Mouse (Mus musculus) liver, embryonic 14.5 days (tissue): ENCODE data around the gene Rasgrf1. TPM values are rescaled to one million over a fixed set of nuclear protein-coding genes. Genes with fewer than 3 reads are reported as not detected.
A peak's percentile ranks its signal among the peaks of the same experiment; 100 is the strongest.

ENCODE experiments used
- ATAC-seq: fragments of 200-750 bp; cut with Nextera tagmentation; 2 replicates; pipeline ENCODE4 v1.8.0; 2017; ENCODE audit warnings: moderate number of reproducible peaks, mild to moderate bottlenecking, moderate library complexity; ENCODE audit not compliant: insufficient read depth
- DNase-seq, 3 experiments: peaks; one replicate each; pipeline ENCODE4 v3.0.0-alpha.2; 2012 to 2013; ENCODE audit warnings: low read depth in 3 of 3, low spot score in 3 of 3
- H3K27ac ChIP-seq: fragments of 300-500 bp; sonication (generic); 2 replicates; pipeline ENCODE4 v1.5.1; 2014; ENCODE audit warnings: moderate library complexity, mild to moderate bottlenecking, control low read depth, inconsistent platforms
- H3K27me3 ChIP-seq: fragments of 300-500 bp; sonication (generic); 2 replicates; pipeline ENCODE4 v1.6.1; 2014; ENCODE audit warnings: mild to moderate bottlenecking, low read length, moderate library complexity; ENCODE audit not compliant: control insufficient read depth, insufficient read depth
- H3K36me3 ChIP-seq: fragments of 300-500 bp; sonication (generic); replicated peaks from 2 replicates; pipeline ENCODE4 v1.6.1; 2014; ENCODE audit warnings: low read depth; ENCODE audit not compliant: control insufficient read depth, insufficient read depth
- H3K4me1 ChIP-seq, 2 experiments: fragments of 200-500 bp in 1 of 2; fragments of 300-500 bp in 1 of 2; sonication (generic) in 1 of 2; replicated peaks; 2 replicates each; pipeline ENCODE4 v1.6.1; 2012 to 2014; ENCODE audit warnings: antibody characterized with exemption in 1 of 2, inconsistent platforms in 1 of 2, low read length in 1 of 2; ENCODE audit not compliant: control insufficient read depth in 2 of 2, insufficient read depth in 2 of 2
- H3K4me2 ChIP-seq: fragments of 300-500 bp; sonication (generic); 2 replicates; pipeline ENCODE4 v1.6.1; 2014; ENCODE audit warnings: low read depth, mild to moderate bottlenecking, control low read depth, moderate library complexity
- H3K4me3 ChIP-seq, 2 experiments: fragments of 200-500 bp in 1 of 2; fragments of 300-500 bp in 1 of 2; sonication (generic) in 1 of 2; 2 replicates each; pipeline ENCODE4 v1.5.1; 2012 to 2014; ENCODE audit warnings: low read depth in 2 of 2, low read length in 2 of 2, mild to moderate bottlenecking in 2 of 2, control low read depth in 1 of 2, inconsistent platforms in 1 of 2, moderate library complexity in 1 of 2; ENCODE audit not compliant: insufficient read depth in 1 of 2
- H3K9ac ChIP-seq: fragments of 300-500 bp; sonication (generic); replicated peaks from 2 replicates; pipeline ENCODE4 v1.6.1; 2014; ENCODE audit warnings: mild to moderate bottlenecking, control low read depth, moderate library complexity
- H3K9me3 ChIP-seq: fragments of 300-500 bp; sonication (generic); 2 replicates; pipeline ENCODE4 v1.6.1; 2016; ENCODE audit warnings: low read length, mixed read lengths; ENCODE audit not compliant: control insufficient read depth
- CTCF ChIP-seq: IDR thresholded peaks from 2 replicates; pipeline ENCODE4 v1.5.1; 2016; ENCODE audit warnings: antibody characterized with exemption, low read depth, control low read depth
- EP300 ChIP-seq: IDR thresholded peaks from 2 replicates; pipeline ENCODE4 v1.6.1; 2016; ENCODE audit warnings: antibody characterized with exemption, low read depth
- WGBS: fragments of 180-500 bp; shearing (Covaris S2); extraction: QIAGEN DNeasy Blood & Tissue Kit; methylation state at CpG from one replicate; pipeline ENCODE4 v1.1.7; 2014; ENCODE audit not compliant: insufficient replicate concordance; 5-methylcytosine and 5-hydroxymethylcytosine counted together
- polyA plus RNA-seq, 2 experiments: library from polyadenylated mRNA; depleted of rRNA in 1 of 2; stranded (reverse) in 1 of 2; unstranded in 1 of 2; fragments of >200 nt; fragmentation: Nextera tagmentation in 1 of 2; extraction: Ambion mirVana in 1 of 2; gene quantifications; 2 replicates each; pipeline versions ENCODE4 v1.2.1 to v1.2.3; 2012 to 2014

The Rasgrf1 gene
- polyA plus RNA-seq (2012; rRNA removed) (0.01 TPM in 2 replicates), polyA plus RNA-seq (2014; fragmentation: Nextera tagmentation; extraction: Ambion mirVana) (not detected in 2 replicates)

GRCm38 (mm10) chr9:89909131-89910010 lies at the start of gene Rasgrf1:
Gene Rasgrf1, plus strand, starts transcription at chr9:89909908.
- Histone ChIP-seq H3K4me1 (no peaks in the 10 kb centered on the region; a peak in 1 of 4 replicates), H3K36me3 (no peaks in the 10 kb centered on the region), H3K4me2 (peak within 1 kb of the TSS; percentile 26), H3K4me3 (no peak within 1 kb of the TSS; a peak in 1 of 4 replicates), H3K27ac (no peak within 1 kb of the TSS), H3K27me3 (peaks cover 52% of the 10 kb centered on the region), H3K9ac (no peak within 1 kb of the TSS), H3K9me3 (no peaks in the 10 kb centered on the region)
- DNase-seq, result no peak
- no peak for TF ChIP-seq CTCF
- TF ChIP-seq EP300, result no peak
- 1% methylated on average over 54 of the region's 64 CpGs for WGBS
- no peak for ATAC-seq

GRCm38 (mm10) chr9:89860145-89860544 lies 49.6 kb upstream of the Rasgrf1 start:
- TF ChIP-seq EP300, result no peak
- no peak for TF ChIP-seq CTCF
- DNase-seq (no peak), ATAC-seq (no peak)
- Histone ChIP-seq H3K9ac (no peak overlapping the region), H3K4me3 (no peak overlapping the region), H3K9me3 (no peaks in the 10 kb centered on the region), H3K4me1 (no peaks in the 10 kb centered on the region), H3K36me3 (no peaks in the 10 kb centered on the region), H3K27me3 (no peaks in the 10 kb centered on the region), H3K4me2 (no peak overlapping the region), H3K27ac (no peak overlapping the region)
- 56% methylated on average over 11 of the region's 11 CpGs for WGBS

GRCm38 (mm10) chr9:89860584-89860983 lies 49.1 kb upstream of the Rasgrf1 start:
- no peak for ATAC-seq
- WGBS, result 38% methylated on average over 6 of the region's 6 CpGs
- no peak overlapping the region for H3K4me2 ChIP-seq

GRCm38 (mm10) chr9:89867141-89867540 lies 42.6 kb upstream of the Rasgrf1 start:
- H3K4me2 ChIP-seq, result no peak overlapping the region
- no peaks in the 10 kb centered on the region for H3K4me1 ChIP-seq
- no peak for TF ChIP-seq CTCF
- TF ChIP-seq EP300, result no peak
- DNase-seq (no peak), ATAC-seq (no peak)
- H3K27me3 ChIP-seq, result no peaks in the 10 kb centered on the region; the same call in 1 of the 2 replicates
- H3K9me3 ChIP-seq, result no peaks in the 10 kb centered on the region
- WGBS, result 44% methylated on average over 4 of the region's 4 CpGs
- no peak overlapping the region for H3K27ac ChIP-seq
- no peaks in the 10 kb centered on the region for H3K36me3 ChIP-seq
- no peak overlapping the region for H3K4me3 ChIP-seq
- no peak overlapping the region for H3K9ac ChIP-seq

More at GRCm38 (mm10) chr9:89860584-89860983, 49.1 kb upstream of the Rasgrf1 start:
- no peak for DNase-seq
- TF ChIP-seq EP300 (no peak), CTCF (no peak)
- Histone ChIP-seq H3K9me3 (no peaks in the 10 kb centered on the region), H3K27me3 (no peaks in the 10 kb centered on the region), H3K36me3 (no peaks in the 10 kb centered on the region), H3K4me1 (no peaks in the 10 kb centered on the region), H3K9ac (no peak overlapping the region), H3K4me3 (no peak overlapping the region), H3K27ac (no peak overlapping the region)

GRCm38 (mm10) chr9:89868093-89868729 lies 41.5 kb upstream of the Rasgrf1 start:
- H3K27ac ChIP-seq, result no peak overlapping the region
- no peaks in the 10 kb centered on the region for H3K4me1 ChIP-seq
- no peak overlapping the region for H3K4me2 ChIP-seq
- H3K27me3 ChIP-seq, result no peaks in the 10 kb centered on the region; the same call in 1 of the 2 replicates
- no peak overlapping the region for H3K9ac ChIP-seq
- no peak for DNase-seq
- H3K4me3 ChIP-seq, result no peak overlapping the region
- WGBS, result 11% methylated on average over 16 of the region's 16 CpGs
- TF ChIP-seq EP300, result no peak
- TF ChIP-seq CTCF, result no peak
- H3K36me3 ChIP-seq, result no peaks in the 10 kb centered on the region
- no peak for ATAC-seq
- no peaks in the 10 kb centered on the region for H3K9me3 ChIP-seq
